Mouse (Mus musculus): ENCODE measurements around the gene Rxra. TPM values are rescaled to one million over a fixed set of nuclear protein-coding genes. Genes with fewer than 3 reads are reported as not detected.

Gene Rxra
- polyA plus RNA-seq (2012; fragmentation: generic; extraction: Trizol), result 14.1 TPM
- long read RNA-seq, experiment 1, partial matches to known transcripts, result 0 of 6 reads
- long read RNA-seq, experiment 1, other reads (novel, unspliced or antisense), result 6 of 6 reads
- long read RNA-seq, experiment 2, full-length matches to known transcripts, result 4 of 27 reads
- long read RNA-seq, experiment 2, partial matches to known transcripts, result 7 of 27 reads
- long read RNA-seq, experiment 2, other reads (novel, unspliced or antisense), result 16 of 27 reads

- H3K27me3 ChIP-seq (ENCODE audit: control insufficient read depth, insufficient read depth, insufficient read length), result peaks cover 3% of the 10 kb centered on the region
- H3K79me3 ChIP-seq (ENCODE audit: low read depth), result no peaks in the 10 kb centered on the region
- peak within 1 kb of the TSS; percentile 69 for H3ac ChIP-seq (ENCODE audit: control insufficient read depth, insufficient read length, low read depth)
- TF ChIP-seq USF1 (IDR thresholded peaks at IDR 0.05; ENCODE audit: low read depth) (no peak), MYOD1 (IDR thresholded peaks at IDR 0.05; ENCODE audit: control insufficient read depth, insufficient read length, low read depth) (no peak), CEBPB (IDR thresholded peaks at IDR 0.05; ENCODE audit: low read depth) (no peak)
- H3K36me3 ChIP-seq (ENCODE audit: control insufficient read depth, insufficient read depth), result no peaks in the 10 kb centered on the region
- peak within 1 kb of the TSS; percentile 53 for H3K4me3 ChIP-seq (ENCODE audit: insufficient read depth, poor library complexity, severe bottlenecking)
- H3K79me2 ChIP-seq (ENCODE audit: control insufficient read depth, insufficient read depth), result peaks cover 27% of the 10 kb centered on the region
Measured at GRCm38 (mm10) chr2:27676106-27676477, at the start of gene Rxra. TSS of gene Rxra (plus strand) at chr2:27676440.

GRCm38 (mm10) chr2:27626604-27627003, 49.6 kb upstream of the Rxra start:
- no peaks in the 10 kb centered on the region for H3K36me3 ChIP-seq (ENCODE audit: control insufficient read depth, insufficient read depth)
- H3K79me3 ChIP-seq (ENCODE audit: low read depth), result no peaks in the 10 kb centered on the region
- peaks cover 10% of the 10 kb centered on the region for H3K27me3 ChIP-seq (ENCODE audit: control insufficient read depth, insufficient read depth, insufficient read length)
- no peak overlapping the region for H3K4me3 ChIP-seq (ENCODE audit: insufficient read depth, poor library complexity, severe bottlenecking)
- H3K79me2 ChIP-seq (ENCODE audit: control insufficient read depth, insufficient read depth), result no peaks in the 10 kb centered on the region
- TF ChIP-seq MYOD1 (IDR thresholded peaks at IDR 0.05; ENCODE audit: control insufficient read depth, insufficient read length, low read depth), result no peak
- no peak for TF ChIP-seq MYOG (IDR thresholded peaks at IDR 0.05; ENCODE audit: control insufficient read depth, extremely low read depth, insufficient read length)
- no peak for TF ChIP-seq CTCF (IDR thresholded peaks at IDR 0.05; ENCODE audit: control insufficient read depth, insufficient read depth, insufficient read length)
- TF ChIP-seq USF1 (IDR thresholded peaks at IDR 0.05; ENCODE audit: low read depth), result no peak
- TF ChIP-seq CEBPB (IDR thresholded peaks at IDR 0.05; ENCODE audit: low read depth), result no peak
- no peak for TF ChIP-seq MAX (IDR thresholded peaks at IDR 0.05)
- no peak for TF ChIP-seq FOSL1 (IDR thresholded peaks at IDR 0.05; ENCODE audit: insufficient read depth, low read length, poor library complexity, severe bottlenecking)
- no peak overlapping the region for H3ac ChIP-seq (ENCODE audit: control insufficient read depth, insufficient read length, low read depth)

- Histone ChIP-seq H3K36me3 (ENCODE audit: control insufficient read depth, insufficient read depth) (no peaks in the 10 kb centered on the region), H3K79me2 (ENCODE audit: control insufficient read depth, insufficient read depth) (no peaks in the 10 kb centered on the region), H3K4me3 (ENCODE audit: insufficient read depth, poor library complexity, severe bottlenecking) (no peak overlapping the region), H3K79me3 (ENCODE audit: low read depth) (no peaks in the 10 kb centered on the region), H3ac (ENCODE audit: control insufficient read depth, insufficient read length, low read depth) (no peak overlapping the region), H3K27me3 (ENCODE audit: control insufficient read depth, insufficient read depth, insufficient read length) (peaks cover 10% of the 10 kb centered on the region)
- TF ChIP-seq CTCF (IDR thresholded peaks at IDR 0.05; ENCODE audit: control insufficient read depth, insufficient read depth, insufficient read length) (no peak), MYOG (IDR thresholded peaks at IDR 0.05; ENCODE audit: control insufficient read depth, extremely low read depth, insufficient read length) (no peak), USF1 (IDR thresholded peaks at IDR 0.05; ENCODE audit: low read depth) (no peak), FOSL1 (IDR thresholded peaks at IDR 0.05; ENCODE audit: insufficient read depth, low read length, poor library complexity, severe bottlenecking) (no peak), CEBPB (IDR thresholded peaks at IDR 0.05; ENCODE audit: low read depth) (no peak), MYOD1 (IDR thresholded peaks at IDR 0.05; ENCODE audit: control insufficient read depth, insufficient read length, low read depth) (no peak), MAX (IDR thresholded peaks at IDR 0.05) (no peak)
Measured at GRCm38 (mm10) chr2:27630601-27631285, 45.5 kb upstream of the Rxra start.

GRCm38 (mm10) chr2:27633471-27633870, 42.8 kb upstream of the Rxra start:
- no peak overlapping the region for H3K4me3 ChIP-seq (ENCODE audit: insufficient read depth, poor library complexity, severe bottlenecking)
- H3K36me3 ChIP-seq (ENCODE audit: control insufficient read depth, insufficient read depth), result no peaks in the 10 kb centered on the region
- no peak overlapping the region for H3ac ChIP-seq (ENCODE audit: control insufficient read depth, insufficient read length, low read depth)
- no peaks in the 10 kb centered on the region for H3K79me3 ChIP-seq (ENCODE audit: low read depth)
- TF ChIP-seq MYOG (IDR thresholded peaks at IDR 0.05; ENCODE audit: control insufficient read depth, extremely low read depth, insufficient read length) (no peak), CTCF (IDR thresholded peaks at IDR 0.05; ENCODE audit: control insufficient read depth, insufficient read depth, insufficient read length) (no peak), MYOD1 (IDR thresholded peaks at IDR 0.05; ENCODE audit: control insufficient read depth, insufficient read length, low read depth) (no peak), CEBPB (IDR thresholded peaks at IDR 0.05; ENCODE audit: low read depth) (no peak)
- H3K79me2 ChIP-seq (ENCODE audit: control insufficient read depth, insufficient read depth), result no peaks in the 10 kb centered on the region
- peaks cover 16% of the 10 kb centered on the region for H3K27me3 ChIP-seq (ENCODE audit: control insufficient read depth, insufficient read depth, insufficient read length)

GRCm38 (mm10) chr2:27634018-27634417, 42.2 kb upstream of the Rxra start:
- H3K79me3 ChIP-seq (ENCODE audit: low read depth), result no peaks in the 10 kb centered on the region
- no peak overlapping the region for H3K4me3 ChIP-seq (ENCODE audit: insufficient read depth, poor library complexity, severe bottlenecking)
- H3K27me3 ChIP-seq (ENCODE audit: control insufficient read depth, insufficient read depth, insufficient read length), result peaks cover 21% of the 10 kb centered on the region
- H3K79me2 ChIP-seq (ENCODE audit: control insufficient read depth, insufficient read depth), result no peaks in the 10 kb centered on the region
- no peak for TF ChIP-seq MYOD1 (IDR thresholded peaks at IDR 0.05; ENCODE audit: control insufficient read depth, insufficient read length, low read depth)
- TF ChIP-seq MAX (IDR thresholded peaks at IDR 0.05), result no peak
- no peak overlapping the region for H3ac ChIP-seq (ENCODE audit: control insufficient read depth, insufficient read length, low read depth)
- no peaks in the 10 kb centered on the region for H3K36me3 ChIP-seq (ENCODE audit: control insufficient read depth, insufficient read depth)

GRCm38 (mm10) chr2:27635147-27635738, 41.0 kb upstream of the Rxra start:
- Histone ChIP-seq H3K27me3 (ENCODE audit: control insufficient read depth, insufficient read depth, insufficient read length) (peaks cover 23% of the 10 kb centered on the region), H3K4me3 (ENCODE audit: insufficient read depth, poor library complexity, severe bottlenecking) (no peak overlapping the region), H3K79me3 (ENCODE audit: low read depth) (no peaks in the 10 kb centered on the region), H3K36me3 (ENCODE audit: control insufficient read depth, insufficient read depth) (no peaks in the 10 kb centered on the region), H3K79me2 (ENCODE audit: control insufficient read depth, insufficient read depth) (no peaks in the 10 kb centered on the region), H3ac (ENCODE audit: control insufficient read depth, insufficient read length, low read depth) (no peak overlapping the region)
- TF ChIP-seq USF1 (IDR thresholded peaks at IDR 0.05; ENCODE audit: low read depth) (no peak), MAX (IDR thresholded peaks at IDR 0.05) (no peak), CEBPB (IDR thresholded peaks at IDR 0.05; ENCODE audit: low read depth) (no peak), MYOD1 (IDR thresholded peaks at IDR 0.05; ENCODE audit: control insufficient read depth, insufficient read length, low read depth) (no peak), MYOG (IDR thresholded peaks at IDR 0.05; ENCODE audit: control insufficient read depth, extremely low read depth, insufficient read length) (no peak), FOSL1 (IDR thresholded peaks at IDR 0.05; ENCODE audit: insufficient read depth, low read length, poor library complexity, severe bottlenecking) (no peak), CTCF (IDR thresholded peaks at IDR 0.05; ENCODE audit: control insufficient read depth, insufficient read depth, insufficient read length) (no peak)

Measured in C2C12 (cell line).